Mouse (Mus musculus) heart, postnatal 0 days (tissue): Measurements from ENCODE around the gene Nhlh2.

Experiments used
- CTCF ChIP-seq: IDR thresholded peaks from 2 replicates; pipeline ENCODE4 v1.5.1; 2016; ENCODE audit warnings: antibody characterized with exemption, control low read depth, low read depth
- EP300 ChIP-seq: IDR thresholded peaks from 2 replicates; pipeline ENCODE4 v1.6.1; 2016; ENCODE audit warnings: antibody characterized with exemption, low read depth

DNA sequence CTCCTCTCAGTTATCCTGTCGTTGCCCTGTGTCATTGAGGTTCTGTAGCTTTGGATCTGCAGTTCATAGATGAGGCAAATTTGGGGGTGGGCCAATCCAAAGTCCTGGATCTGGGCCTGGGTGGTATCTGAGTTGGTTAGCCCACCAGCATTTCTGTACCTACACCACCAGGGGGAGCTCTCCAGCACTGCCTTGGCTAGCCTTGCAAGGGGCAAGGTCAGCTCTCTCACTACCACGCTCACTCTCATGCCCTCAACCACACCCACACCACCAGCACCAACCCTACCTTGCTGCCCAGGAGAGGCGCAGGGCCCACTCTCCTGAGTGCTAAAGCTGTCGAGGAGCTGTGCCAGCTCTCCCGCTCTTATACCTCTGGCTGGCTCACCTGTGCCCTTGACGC, 18.0 kb downstream of the Nhlh2 start:
- TF ChIP-seq CTCF (peak; percentile 56), EP300 (no peak)
